Mouse (Mus musculus): ENCODE measurements around the gene Gdpgp1. TPM values are rescaled to one million over a fixed set of nuclear protein-coding genes. Genes with fewer than 3 reads are reported as not detected.

Gdpgp1 gene
- 2.4 TPM for polyA plus RNA-seq (2017; shearing (Covaris generic))

GRCm38 (mm10) chr7:80232489-80233029 lies at the start of gene Gdpgp1, which contains the start of gene Cib1:
Gene Gdpgp1 (plus strand): TSS chr7:80232865.
Gene Cib1 (minus strand): TSS chr7:80232813.

DNA sequence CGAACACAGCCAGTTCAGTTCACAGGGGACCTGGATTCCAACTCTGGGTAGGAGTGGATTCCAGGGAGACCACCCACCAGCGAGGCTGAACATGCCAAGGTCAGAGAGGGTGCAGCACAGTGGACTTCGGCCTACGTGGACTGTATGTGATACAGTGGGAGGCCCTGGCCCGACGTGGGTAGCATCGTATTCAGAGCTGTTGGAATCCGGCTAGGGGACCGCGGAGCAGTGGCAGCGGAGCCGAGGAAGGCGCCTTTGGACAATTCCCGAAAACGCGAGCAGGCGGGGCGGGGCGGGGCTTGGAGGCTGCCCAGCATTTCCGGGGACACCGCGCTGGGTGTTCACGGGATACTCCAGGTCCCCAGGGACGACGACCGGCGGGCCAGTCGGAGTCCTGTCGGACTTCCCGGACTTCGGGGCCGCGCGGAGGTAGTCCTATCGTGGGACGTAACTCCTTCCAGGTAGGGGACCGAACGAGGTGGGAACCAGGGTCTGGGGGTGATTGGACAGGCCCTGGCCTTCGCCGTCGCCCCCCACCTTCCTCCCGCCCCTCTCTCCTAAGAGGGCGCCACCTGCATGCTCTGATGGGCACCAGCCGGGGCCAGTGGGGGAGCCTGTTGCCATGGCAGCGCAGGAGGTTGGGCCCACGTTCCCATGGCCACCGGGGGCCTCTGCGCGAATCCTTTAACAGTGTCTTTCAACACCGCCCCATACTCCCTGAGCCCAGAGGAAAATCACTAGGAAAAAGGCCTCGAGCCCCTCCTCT lies 46.0 kb upstream of the Gdpgp1 start, which contains the start of gene Sema4b:
TSS of gene Sema4b (plus strand) at position 311 of the 766 bp plus-strand sequence.

GRCm38 (mm10) chr7:80246148-80246721 lies 13.6 kb downstream of the Gdpgp1 start, which contains the start of gene Ttll13:
Gene Ttll13 (plus strand): TSS chr7:80246376.

DNA sequence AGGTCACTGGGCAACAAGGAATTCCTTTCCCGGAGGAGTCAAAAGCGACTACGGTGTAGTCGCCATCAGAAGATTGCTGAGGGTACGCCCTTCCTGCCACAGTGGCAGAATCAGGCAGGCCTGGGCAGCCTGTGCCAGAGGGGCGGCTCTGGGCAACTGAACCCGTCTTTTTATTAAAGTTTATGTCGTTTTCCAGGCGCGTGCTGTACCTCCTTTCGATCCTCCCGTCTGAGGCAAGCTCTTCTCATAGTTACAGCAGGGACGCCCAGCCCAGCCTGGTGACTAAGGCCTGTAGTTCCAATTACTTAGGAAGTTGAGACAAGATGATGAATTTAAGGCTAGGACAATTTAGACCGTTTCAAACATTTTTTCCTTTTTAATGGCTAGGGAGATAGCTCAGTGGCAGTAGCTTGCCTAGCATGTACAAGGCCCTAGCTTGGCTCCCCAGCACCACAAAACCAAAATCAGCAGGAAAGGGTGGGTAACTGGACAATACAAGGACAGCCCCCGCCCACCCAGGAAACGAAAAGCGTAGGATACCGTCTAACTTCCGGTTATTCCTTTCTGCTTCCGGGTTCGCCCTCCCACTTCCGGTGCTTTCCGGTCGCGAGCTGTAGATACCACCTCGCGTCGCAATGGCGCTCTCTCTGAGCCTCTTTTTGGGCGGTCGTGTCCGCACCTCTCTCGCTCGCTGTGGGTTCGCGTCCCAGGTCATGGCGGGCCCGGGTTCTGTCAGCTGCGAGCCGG lies 28.1 kb downstream of the Gdpgp1 start, which contains the start of gene Ngrn:
TSS of gene Ngrn (plus strand) at position 591 of the 747 bp plus-strand sequence.

DNA sequence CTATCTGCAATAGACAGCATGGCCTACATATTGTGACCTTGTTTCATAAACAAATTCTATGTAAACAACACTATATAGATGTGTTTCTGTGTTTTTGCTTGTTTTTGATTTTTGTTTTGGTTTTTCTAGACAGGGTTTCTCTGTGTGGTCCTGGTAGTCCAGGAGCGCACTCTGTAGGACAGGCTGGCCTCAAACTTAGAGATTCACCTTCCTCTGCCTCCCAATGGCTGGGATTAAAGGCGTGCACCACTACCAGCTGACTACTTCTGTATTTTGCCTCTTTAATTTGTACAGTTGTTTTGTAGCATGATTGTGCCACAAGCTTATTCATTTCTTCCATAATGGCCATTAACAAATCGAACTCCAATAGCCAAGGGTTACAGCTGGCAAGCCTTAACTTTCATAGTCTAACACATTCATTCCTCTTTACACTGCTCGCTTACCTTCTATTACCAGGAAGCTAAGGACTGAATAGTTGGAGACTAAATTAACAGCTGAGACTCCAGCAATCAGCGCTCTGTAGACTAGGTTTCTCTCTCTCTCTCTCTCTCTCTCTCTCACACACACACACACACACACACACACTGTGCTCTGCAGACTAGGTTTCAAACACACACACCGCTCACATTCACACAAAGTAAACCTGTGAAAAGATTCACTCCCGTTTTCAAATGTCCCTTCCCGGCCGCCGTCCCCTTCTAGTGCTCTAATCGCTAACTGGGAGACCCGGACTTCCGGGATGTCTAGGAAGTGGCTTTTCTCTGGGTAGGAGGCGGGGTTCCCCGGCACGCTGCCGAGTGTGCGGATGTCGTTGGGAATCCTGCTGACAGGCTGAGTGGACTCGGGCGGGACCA lies 36.5 kb downstream of the Gdpgp1 start, which contains the start of gene Vps33b:
TSS of gene Vps33b (plus strand) at position 753 of the 854 bp plus-strand sequence.

Other genes starting within 250 kb of the Gdpgp1 start
- gene Zfp710, start 208.1 kb upstream of the Gdpgp1 start, polyA plus RNA-seq (2017; shearing (Covaris generic)): 13.4 TPM
- gene Idh2, start 117.5 kb upstream of the Gdpgp1 start, polyA plus RNA-seq (2017; shearing (Covaris generic)): 36.3 TPM
- 6.3 TPM for gene Sema4b, start 46.0 kb upstream of the Gdpgp1 start, polyA plus RNA-seq (2017; shearing (Covaris generic))
- 71.5 TPM for gene Cib1, start 52 bp upstream of the Gdpgp1 start, polyA plus RNA-seq (2017; shearing (Covaris generic))
- gene Ttll13, start 13.5 kb downstream of the Gdpgp1 start, polyA plus RNA-seq (2017; shearing (Covaris generic)): not detected
- 20.9 TPM for gene Ngrn, start 28.4 kb downstream of the Gdpgp1 start, polyA plus RNA-seq (2017; shearing (Covaris generic))
- gene Vps33b, start 36.8 kb downstream of the Gdpgp1 start, polyA plus RNA-seq (2017; shearing (Covaris generic)): 42.4 TPM
- gene Prc1, start 61.6 kb downstream of the Gdpgp1 start, polyA plus RNA-seq (2017; shearing (Covaris generic)): 8.7 TPM
- 34.1 TPM for gene Rccd1, start 91.6 kb downstream of the Gdpgp1 start, polyA plus RNA-seq (2017; shearing (Covaris generic))
- 165 TPM for gene Unc45a, start 108.1 kb downstream of the Gdpgp1 start, polyA plus RNA-seq (2017; shearing (Covaris generic))
- 6.1 TPM for gene Hddc3, start 110.2 kb downstream of the Gdpgp1 start, polyA plus RNA-seq (2017; shearing (Covaris generic))
- 97.4 TPM for gene Man2a2, start 138.5 kb downstream of the Gdpgp1 start, polyA plus RNA-seq (2017; shearing (Covaris generic))
- 4.8 TPM for gene Fes, start 155.1 kb downstream of the Gdpgp1 start, polyA plus RNA-seq (2017; shearing (Covaris generic))
- gene Furin, start 172.6 kb downstream of the Gdpgp1 start, polyA plus RNA-seq (2017; shearing (Covaris generic)): 190 TPM